Mouse (Mus musculus) E14TG2a.4 (cell line): Measurements from ENCODE around the gene Clybl.

Experiments
- H3K27me3 ChIP-seq: 2 replicates; pipeline ENCODE4 v1.6.1; 2014; ENCODE audit warnings: low read length, control low read depth; ENCODE audit not compliant: insufficient read depth
- H3K36me3 ChIP-seq: 2 replicates; pipeline ENCODE4 v1.6.1; 2014; ENCODE audit warnings: low read length, control low read depth; ENCODE audit not compliant: insufficient read depth
- H3K4me1 ChIP-seq: replicated peaks from 2 replicates; pipeline ENCODE4 v1.6.1; 2014; ENCODE audit warnings: low read depth, low read length, control low read depth
- H3K4me3 ChIP-seq: replicated peaks from 2 replicates; pipeline ENCODE4 v1.5.1; 2014; ENCODE audit warnings: mild to moderate bottlenecking, low read length
- H3K9me3 ChIP-seq: 2 replicates; pipeline ENCODE4 v1.6.1; 2014; ENCODE audit warnings: low read length, control low read depth
- CTCF ChIP-seq: conservative IDR thresholded peaks from 2 replicates; pipeline ENCODE4 v1.5.1; 2014; ENCODE audit warnings: low read length
- NANOG ChIP-seq: IDR thresholded peaks from 2 replicates; pipeline ENCODE4 v1.6.1; 2014; ENCODE audit warnings: borderline replicate concordance, low read length, mixed read lengths
- POU5F1 ChIP-seq: IDR thresholded peaks from 2 replicates; pipeline ENCODE4 v1.6.1; 2014; ENCODE audit warnings: low read length, borderline replicate concordance

The Clybl gene

DNA sequence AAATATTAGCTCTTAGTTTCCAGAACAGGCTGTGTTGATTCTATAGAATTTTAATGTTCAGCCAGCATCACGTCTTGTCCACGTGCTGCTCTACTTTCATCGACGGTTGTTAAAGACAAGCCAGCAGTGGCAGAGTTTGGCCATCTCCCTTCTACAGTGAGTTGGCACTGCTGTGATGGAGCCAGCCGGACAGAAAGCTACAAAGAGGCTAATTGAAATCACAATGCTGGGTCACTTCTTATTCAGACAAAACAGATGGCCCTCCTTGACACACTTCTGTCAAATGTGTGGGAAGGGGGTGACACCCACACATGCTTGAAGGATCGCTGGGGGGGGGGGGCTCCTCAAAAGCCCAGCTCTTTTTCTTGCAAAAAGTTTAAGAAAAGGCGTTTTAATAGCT is 12.6 kb upstream of the Clybl start:
- Histone ChIP-seq H3K4me3 (no peak overlapping the region), H3K9me3 (no peaks in the 10 kb centered on the region), H3K27me3 (peaks cover 7% of the 10 kb centered on the region), H3K36me3 (no peaks in the 10 kb centered on the region), H3K4me1 (peaks cover 23% of the 10 kb centered on the region)
- no peak for TF ChIP-seq POU5F1

DNA sequence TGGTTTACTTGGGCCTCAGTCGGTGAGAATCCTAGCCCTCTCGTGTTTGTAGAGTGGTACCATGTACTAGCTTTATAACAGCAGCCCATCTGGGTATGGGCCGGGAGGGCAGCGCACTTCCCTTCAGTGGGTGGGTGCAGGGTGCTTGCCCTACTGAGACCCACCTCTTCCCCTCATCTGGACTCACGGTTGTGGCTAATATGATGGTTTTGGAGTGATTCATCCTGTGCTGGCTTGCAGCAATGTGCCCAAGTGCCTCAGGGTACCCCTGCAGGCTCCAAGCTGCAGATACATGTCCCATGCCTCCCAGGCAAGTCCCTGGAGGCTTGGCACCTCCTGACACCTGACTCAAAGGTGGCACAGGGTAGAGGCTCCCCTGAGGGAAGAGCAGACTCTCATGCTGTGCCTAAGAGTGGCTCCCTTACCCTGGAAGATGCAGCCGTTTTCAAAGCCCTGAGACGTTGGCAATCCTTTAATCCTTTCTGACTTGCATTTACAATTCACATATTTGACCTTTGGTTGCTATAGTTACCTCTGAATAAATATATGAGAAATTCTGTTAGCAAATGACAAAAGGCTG is 11.2 kb upstream of the Clybl start:
- no peak overlapping the region for H3K4me3 ChIP-seq
- no peaks in the 10 kb centered on the region for H3K36me3 ChIP-seq
- TF ChIP-seq POU5F1 = no peak
- TF ChIP-seq CTCF = no peak
- H3K27me3 ChIP-seq = peaks cover 12% of the 10 kb centered on the region
- H3K9me3 ChIP-seq = no peaks in the 10 kb centered on the region
- H3K4me1 ChIP-seq = peaks cover 23% of the 10 kb centered on the region

DNA sequence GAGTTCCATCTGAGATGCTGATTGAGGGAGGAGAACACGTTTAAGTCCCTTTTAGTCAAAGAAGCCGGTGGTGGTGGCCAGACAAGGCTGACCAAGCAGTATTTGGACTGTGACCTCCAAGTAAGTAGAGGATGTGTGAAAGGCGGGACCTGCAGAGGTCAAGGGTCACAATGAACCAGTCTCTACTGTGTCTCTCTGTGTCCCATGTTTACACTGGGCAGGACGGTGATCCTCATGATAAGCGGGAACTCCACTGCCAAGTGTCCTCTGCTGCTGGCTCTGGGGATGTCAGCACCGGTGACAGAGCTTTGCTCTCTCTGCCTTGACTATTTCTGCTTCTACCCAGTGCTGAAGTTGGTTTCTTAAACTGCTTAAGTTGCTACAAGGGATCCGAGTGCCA is 10.5 kb upstream of the Clybl start:
- Histone ChIP-seq H3K4me3 (no peak overlapping the region), H3K27me3 (peaks cover 12% of the 10 kb centered on the region), H3K4me1 (peaks cover 23% of the 10 kb centered on the region), H3K9me3 (no peaks in the 10 kb centered on the region), H3K36me3 (no peaks in the 10 kb centered on the region)
- TF ChIP-seq POU5F1 (no peak), CTCF (no peak), NANOG (no peak)

- H3K4me1 ChIP-seq = peaks cover 46% of the 10 kb centered on the region
- no peak overlapping the region; the same call in 1 of the 2 replicates for H3K4me3 ChIP-seq
- TF ChIP-seq NANOG = no peak
- TF ChIP-seq POU5F1 = no peak
- TF ChIP-seq CTCF = no peak
- no peaks in the 10 kb centered on the region for H3K9me3 ChIP-seq
- peaks cover 20% of the 10 kb centered on the region for H3K27me3 ChIP-seq
- H3K36me3 ChIP-seq = no peaks in the 10 kb centered on the region
Measured at GRCm38 (mm10) chr14:122176263-122176798, 5.2 kb upstream of the Clybl start.

GRCm38 (mm10) chr14:122179262-122179661 is 2.2 kb upstream of the Clybl start:
- Histone ChIP-seq H3K27me3 (peaks cover 10% of the 10 kb centered on the region), H3K9me3 (no peaks in the 10 kb centered on the region), H3K4me3 (no peak overlapping the region), H3K4me1 (peaks cover 44% of the 10 kb centered on the region), H3K36me3 (no peaks in the 10 kb centered on the region)
- TF ChIP-seq CTCF (no peak), NANOG (no peak), POU5F1 (no peak)

DNA sequence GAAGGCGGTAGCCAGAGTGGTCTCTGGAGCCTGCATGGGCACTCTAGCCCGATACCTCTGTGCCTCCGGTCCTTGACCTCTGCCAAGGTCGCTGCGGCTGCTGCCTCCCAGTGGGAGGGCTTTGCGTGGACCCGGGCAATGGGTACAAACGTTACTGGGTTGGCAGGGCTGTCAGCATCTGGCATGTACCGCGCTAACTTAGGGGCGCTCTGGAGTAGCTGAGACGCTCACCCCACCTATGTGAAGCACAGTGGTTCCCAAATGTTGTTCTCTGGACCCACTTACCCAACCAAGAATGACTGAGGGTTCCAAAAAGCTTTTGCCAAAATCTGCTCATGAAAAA is 282 bp downstream of the Clybl start:
- Histone ChIP-seq H3K27me3 (peaks cover 8% of the 10 kb centered on the region; the same call in 1 of the 2 replicates), H3K4me3 (peak overlapping the region; percentile 97), H3K9me3 (no peaks in the 10 kb centered on the region), H3K36me3 (no peaks in the 10 kb centered on the region), H3K4me1 (peaks cover 39% of the 10 kb centered on the region)
- TF ChIP-seq POU5F1 (no peak), CTCF (no peak), NANOG (no peak)

GRCm38 (mm10) chr14:122182220-122182619 is 716 bp downstream of the Clybl start:
- no peaks in the 10 kb centered on the region for H3K36me3 ChIP-seq
- H3K9me3 ChIP-seq = no peaks in the 10 kb centered on the region
- TF ChIP-seq NANOG = no peak
- no peak for TF ChIP-seq POU5F1
- no peak for TF ChIP-seq CTCF
- peaks cover 39% of the 10 kb centered on the region for H3K4me1 ChIP-seq
- peaks cover 8% of the 10 kb centered on the region; the same call in 1 of the 2 replicates for H3K27me3 ChIP-seq
- peak overlapping the region; percentile 97 for H3K4me3 ChIP-seq

DNA sequence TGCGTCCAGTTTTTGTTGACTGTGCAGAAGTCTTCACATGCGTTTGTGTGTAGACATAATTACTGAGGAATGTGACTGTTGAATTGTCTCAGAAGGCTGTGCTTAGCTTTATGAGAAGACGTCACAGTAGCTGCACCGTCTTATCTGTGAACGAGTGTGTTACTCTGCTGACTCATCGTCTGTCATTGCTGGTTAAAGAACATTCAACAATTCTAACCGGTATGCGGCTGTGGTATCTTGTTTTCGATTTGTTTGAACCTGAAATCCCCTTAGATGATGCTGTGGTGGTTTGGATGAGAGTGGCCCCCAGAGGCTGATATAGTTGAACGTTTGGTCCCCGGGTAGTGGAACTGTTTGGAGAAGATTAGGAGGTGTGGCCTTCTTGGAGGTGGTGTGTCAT is 2.5 kb downstream of the Clybl start:
- H3K4me3 ChIP-seq = no peak overlapping the region
- TF ChIP-seq CTCF (no peak), NANOG (no peak), POU5F1 (no peak)
- peaks cover 34% of the 10 kb centered on the region for H3K4me1 ChIP-seq
- no peaks in the 10 kb centered on the region for H3K27me3 ChIP-seq
- H3K36me3 ChIP-seq = no peaks in the 10 kb centered on the region
- H3K9me3 ChIP-seq = no peaks in the 10 kb centered on the region

- H3K27me3 ChIP-seq = no peaks in the 10 kb centered on the region
- H3K4me1 ChIP-seq = peaks cover 5% of the 10 kb centered on the region
- H3K9me3 ChIP-seq = peaks cover 8% of the 10 kb centered on the region
- H3K36me3 ChIP-seq = no peaks in the 10 kb centered on the region
- TF ChIP-seq POU5F1 (no peak), NANOG (no peak), CTCF (no peak)
- no peak overlapping the region for H3K4me3 ChIP-seq
Measured at GRCm38 (mm10) chr14:122188250-122188649, 6.7 kb downstream of the Clybl start.
